In the genomic region with DNA sequence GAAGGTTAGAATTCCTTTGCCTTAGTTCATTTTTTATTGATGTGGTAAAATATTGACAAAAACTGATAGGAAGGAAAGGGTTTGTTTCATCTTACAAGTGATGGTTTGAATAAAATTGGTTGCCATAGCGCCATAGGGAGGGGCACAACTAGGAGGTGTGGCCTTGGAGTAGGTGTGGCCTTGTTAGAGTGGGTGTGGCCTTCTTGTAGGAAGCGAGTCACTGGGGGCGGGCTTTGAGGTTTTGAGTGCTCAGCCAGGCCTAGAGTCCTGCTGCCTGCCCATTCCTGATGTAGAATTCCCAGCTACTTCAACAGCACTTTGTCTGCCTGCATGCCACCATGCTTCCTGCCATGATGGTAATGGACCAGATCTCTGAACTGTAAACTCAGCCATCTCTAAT, we compare ENCODE assay signal across 22 mouse cellular contexts. TPM values are rescaled to one million over a fixed set of nuclear protein-coding genes. Genes with fewer than 3 reads are reported as not detected.
DNase-seq lines count a peak whose midpoint lies in the region; ATAC-seq and TF ChIP-seq lines count a peak whose summit lies in the region.
"Had no signal": no experiment of that assay in that cellular context is flagged by ENCODE, and none has a peak within 500 bp of the region (broad histone marks: within the 10 kb centered on the region; RNA-seq: fewer than 3 reads in every experiment).

No protein-coding gene starts in this region.

- no peak overlapping the region for H3K9ac ChIP-seq in CH12.LX (ENCODE audit: insufficient read depth, low read depth)
- no peak overlapping the region for H3K9ac ChIP-seq in heart, embryonic 11.5 days (ENCODE audit: low read depth, low read length)
- H3K9ac ChIP-seq: embryonic facial prominence, embryonic 13.5 days; forebrain, embryonic 13.5 days; forebrain, postnatal 0 days; hindbrain, embryonic 13.5 days had no signal

- TF ChIP-seq CTCF in CH12.LX (conservative IDR thresholded peaks at IDR 0.05 in 1 of 2, IDR thresholded peaks at IDR 0.05 in 1 of 2; ENCODE audit: low read depth in 2 of 2, low read length in 2 of 2) = no peak

- no peaks in the 10 kb centered on the region for H3K4me1 ChIP-seq in CH12.LX (ENCODE audit: control insufficient read depth in 1 of 2, insufficient read depth in 2 of 2)
- no peaks in the 10 kb centered on the region for H3K4me1 ChIP-seq in heart, embryonic 11.5 days (ENCODE audit: control insufficient read depth, insufficient read depth, low read length)
- H3K4me1 ChIP-seq: embryonic facial prominence, embryonic 13.5 days; forebrain, embryonic 13.5 days; hindbrain, embryonic 13.5 days had no signal

- H3K36me3 ChIP-seq in CH12.LX (replicated peaks in 1 of 2; ENCODE audit: control insufficient read depth in 1 of 2, insufficient read depth in 1 of 2, low read length in 1 of 2) = no peaks in the 10 kb centered on the region
- H3K36me3 ChIP-seq in heart, embryonic 11.5 days (ENCODE audit: control insufficient read depth, insufficient read depth, low read length) = no peaks in the 10 kb centered on the region
- H3K36me3 ChIP-seq: embryonic facial prominence, embryonic 13.5 days; hindbrain, embryonic 13.5 days had no signal

- no peak for TF ChIP-seq EP300 in CH12.LX (IDR thresholded peaks at IDR 0.05; ENCODE audit: low read length)

- H3K4me3 ChIP-seq in CH12.LX (replicated peaks in 1 of 3; ENCODE audit: low read depth in 2 of 3, low read length in 2 of 3, poor library complexity in 1 of 3) = no peak overlapping the region
- no peak overlapping the region for H3K4me3 ChIP-seq in heart, embryonic 11.5 days (ENCODE audit: low read depth, low read length)
- H3K4me3 ChIP-seq: embryonic facial prominence, embryonic 13.5 days; forebrain, embryonic 13.5 days; hindbrain, embryonic 13.5 days had no signal

- no peaks in the 10 kb centered on the region for H3K9me3 ChIP-seq in CH12.LX (replicated peaks; ENCODE audit: low read length)
- H3K9me3 ChIP-seq in heart, embryonic 11.5 days (replicated peaks; ENCODE audit: control insufficient read depth, low read length) = no peaks in the 10 kb centered on the region
- H3K9me3 ChIP-seq: forebrain, embryonic 13.5 days; hindbrain, embryonic 13.5 days had no signal

- DNase-seq in 3134 (ENCODE audit: extremely low read depth, insufficient read length, low spot score) (peak; percentile 25), CH12.LX (ENCODE audit: extremely low read depth) (peak; percentile 23), NIH3T3 (ENCODE audit: low read depth) (peak; percentile 46)
- peak; percentile 7 for DNase-seq in induced T-regulatory cell, adult 2 months (ENCODE audit: low read depth)
- DNase-seq in heart, postnatal 14 days = no peak
- no peak for DNase-seq in gastrocnemius, adult 18-20 months (ENCODE audit: low spot score)
- DNase-seq: adrenal gland, postnatal 10 days; cerebellum, adult 18-20 months; cerebellum, adult 9-11 months; cerebellum, postnatal 36 days; forebrain, postnatal 0 days; gastrocnemius, postnatal 36 days; heart, adult 11 months; heart, postnatal 10 days; kidney, adult 2 months had no signal

- intact Hi-C loops in heart, postnatal 14 days (cut with DNase I) = no loop called here

- ATAC-seq in heart, embryonic 11.5 days (replicated peaks; ENCODE audit: insufficient number of reproducible peaks, low FRiP score, low TSS enrichment) = no peak
- ATAC-seq: CD4-positive, CD25-positive, alpha-beta regulatory T cell, adult 4 months; forebrain, embryonic 13.5 days; forebrain, postnatal 0 days; intestine, embryonic 16.5 days; Patski had no signal

- dilution Hi-C loops in CH12.LX (cut with MboI; ENCODE audit: extremely low pct_ligation_motif_present, extremely low pct_unique_long_range_greater_than_20kb, low sequenced_read_pairs) = no loop called here

- no peak overlapping the region for H3K4me2 ChIP-seq in CH12.LX (ENCODE audit: insufficient read depth, low read depth, poor library complexity, severe bottlenecking)
- no peak overlapping the region for H3K4me2 ChIP-seq in heart, embryonic 11.5 days
- H3K4me2 ChIP-seq: embryonic facial prominence, embryonic 13.5 days; forebrain, embryonic 13.5 days; hindbrain, embryonic 13.5 days had no signal

- H3K27me3 ChIP-seq in CH12.LX (replicated peaks) = no peaks in the 10 kb centered on the region
- no peaks in the 10 kb centered on the region for H3K27me3 ChIP-seq in heart, embryonic 11.5 days (ENCODE audit: control insufficient read depth, insufficient read depth, low read length)
- H3K27me3 ChIP-seq: embryonic facial prominence, embryonic 13.5 days; forebrain, embryonic 13.5 days; hindbrain, embryonic 13.5 days; Patski had no signal

- no peak for TF ChIP-seq RAD21 in CH12.LX (IDR thresholded peaks at IDR 0.05; ENCODE audit: low read depth, low read length)

- in situ Hi-C loops in CH12.LX (cut with MboI; ENCODE audit: low pct_ligation_motif_present, low pct_unique_long_range_greater_than_20kb, low sequenced_read_pairs) = no loop called here

- no peak for TF ChIP-seq POLR2A in CH12.LX (IDR thresholded peaks at IDR 0.05; ENCODE audit: low read depth, low read length)

- H3K27ac ChIP-seq in CH12.LX (ENCODE audit: insufficient read depth, low read depth) = no peak overlapping the region
- H3K27ac ChIP-seq in heart, embryonic 11.5 days (ENCODE audit: low read depth, low read length) = no peak overlapping the region
- H3K27ac ChIP-seq: embryonic facial prominence, embryonic 13.5 days; forebrain, embryonic 13.5 days; hindbrain, embryonic 13.5 days had no signal

- H3K79me2 ChIP-seq in CH12.LX (replicated peaks; ENCODE audit: control insufficient read depth, extremely low read depth, insufficient read depth, poor library complexity, severe bottlenecking) = no peaks in the 10 kb centered on the region

- WGBS in heart, embryonic 11.5 days (ENCODE audit: insufficient replicate concordance) = 85% methylated on average over 3 of the region's 3 CpGs

TF ChIP-seq in CH12.LX, 34 proteins besides CTCF, POLR2A, EP300 and RAD21:
- TF ChIP-seq MAZ (IDR thresholded peaks at IDR 0.05; ENCODE audit: low read depth, low read length) (no peak), NELFE (IDR thresholded peaks at IDR 0.05; ENCODE audit: low read depth, low read length) (no peak), CHD2 (IDR thresholded peaks at IDR 0.05; ENCODE audit: low read length) (no peak), NRF1 (IDR thresholded peaks at IDR 0.05; ENCODE audit: low read depth, low read length) (no peak), SMC3 (IDR thresholded peaks at IDR 0.05; ENCODE audit: low read depth, low read length) (no peak), USF2 (conservative IDR thresholded peaks at IDR 0.05; ENCODE audit: low read depth, low read length) (no peak), USF1 (IDR thresholded peaks at IDR 0.05; ENCODE audit: low read depth, low read length) (no peak), PAX5 (IDR thresholded peaks at IDR 0.05; ENCODE audit: low read length) (no peak)

RNA-seq across cellular contexts. Expression of gene Cdkn2aip, which starts 39.4 kb away (rescaled TPM):
- total RNA-seq in CH12.LX (2012; rRNA removed) (6.7 and 8.7 TPM in 2 replicates), CH12.LX (2014; rRNA removed) (14.7 and 15.5 TPM in 2 replicates)
- 6.9 and 7.1 TPM in 2 replicates for polyA plus RNA-seq in CH12.LX (2012; ENCODE audit: insufficient read length, low read depth)
- 10 to 100 TPM; 11.0 to 11.6 TPM for total RNA-seq in heart, postnatal 14 days (2021)
- 20.6 and 21.6 TPM in 2 replicates for polyA plus RNA-seq in heart, embryonic 11.5 days (2014; fragmentation: Nextera tagmentation; extraction: Ambion mirVana)
- 1 to 10 TPM; 5.0 to 5.7 TPM for total RNA-seq in gastrocnemius, adult 18-20 months (2021)

Comparison
In these comparisons a context has a peak if more than half of its experiments do, and no peak if none do; other contexts are left out.
1. DNase-seq: peak in 3134 (single experiment), CH12.LX (single experiment), NIH3T3 (single experiment) and induced T-regulatory cell, adult 2 months (single experiment); none in heart, postnatal 14 days (0 of 2) and gastrocnemius, adult 18-20 months (single experiment).